Mouse (Mus musculus): Measurements from ENCODE around the gene Ccdc43.

GRCm38 (mm10) chr11:102651381-102651780 lies 46.2 kb downstream of the Ccdc43 start:
- TF ChIP-seq CTCF (IDR thresholded peaks at IDR 0.05; ENCODE audit: extremely low read depth, insufficient read length, insufficient replicate concordance, low read depth, low read length) (peak; percentile 88; the same call in 1 of the 2 replicates), POLR2A (IDR thresholded peaks at IDR 0.05; ENCODE audit: low read depth, low read length) (no peak)
